Comparison of ENCODE assay signal across 8 mouse cellular contexts in genomic region chr2:31119795-31120194, GRCm38 (mm10). TPM values are rescaled to one million over a fixed set of nuclear protein-coding genes. Genes with fewer than 3 reads are reported as not detected.
A peak's percentile ranks its signal among the peaks of the same experiment; 100 is the strongest.
DNase-seq lines count a peak whose midpoint lies in the region; ATAC-seq lines count a peak whose summit lies in the region.

No protein-coding gene starts in this region.

- intact Hi-C loops in heart, postnatal 25 days (cut with DNase I), result no loop called here
- intact Hi-C loops in left cerebral cortex, postnatal 25 days (cut with DNase I), result no loop called here

- H3K27ac ChIP-seq in heart, embryonic 11.5 days (ENCODE audit: low read depth, low read length), result no peak overlapping the region

- ATAC-seq in heart, embryonic 11.5 days (replicated peaks; ENCODE audit: insufficient number of reproducible peaks, low FRiP score, low TSS enrichment), result no peak
- no peak for ATAC-seq in erythroblast, adult 5-6 weeks (replicated peaks; ENCODE audit: low FRiP score, poor library complexity, severe bottlenecking)

- H3K9ac ChIP-seq in heart, embryonic 11.5 days (ENCODE audit: low read depth, low read length), result no peak overlapping the region

- H3K36me3 ChIP-seq in heart, embryonic 11.5 days (ENCODE audit: control insufficient read depth, insufficient read depth, low read length), result no peaks in the 10 kb centered on the region

- peak; percentile 97 for DNase-seq in heart, adult 11 months
- DNase-seq in cerebellum, postnatal 25 days, result peak; percentile 76 to 82
- DNase-seq in heart, postnatal 25 days (ENCODE audit: low spot score), result peak; percentile 27
- peak; percentile 45 to 77 for DNase-seq in left cerebral cortex, postnatal 25 days (ENCODE audit: low spot score in 2 of 2)
- no peak for DNase-seq in embryo, embryonic 10 days (ENCODE audit: low spot score)
- DNase-seq in urinary bladder, adult 18-20 months (ENCODE audit: low spot score in 2 of 2), result no peak

- H3K9me3 ChIP-seq in heart, embryonic 11.5 days (replicated peaks; ENCODE audit: control insufficient read depth, low read length), result no peaks in the 10 kb centered on the region

- 67% methylated on average over 13 of the region's 13 CpGs for WGBS in heart, embryonic 11.5 days (ENCODE audit: insufficient replicate concordance)

- H3K4me1 ChIP-seq in heart, embryonic 11.5 days (ENCODE audit: control insufficient read depth, insufficient read depth, low read length), result peaks cover 14% of the 10 kb centered on the region

- H3K4me3 ChIP-seq in heart, embryonic 11.5 days (ENCODE audit: low read depth, low read length), result no peak overlapping the region

- H3K4me2 ChIP-seq in heart, embryonic 11.5 days, result no peak overlapping the region

- H3K27me3 ChIP-seq in heart, embryonic 11.5 days (ENCODE audit: control insufficient read depth, insufficient read depth, low read length), result no peaks in the 10 kb centered on the region

RNA-seq across cellular contexts. Expression of gene Fnbp1, which starts 22.0 kb away (rescaled TPM):
- 19.5 and 20.4 TPM in 2 replicates for polyA plus RNA-seq in heart, embryonic 11.5 days (2014; fragmentation: Nextera tagmentation; extraction: Ambion mirVana)
- total RNA-seq in heart, postnatal 25 days (2021), result 10 to 100 TPM; 50.0 to 53.4 TPM
- 10 to 100 TPM; 84.0 to 87.3 TPM for total RNA-seq in left cerebral cortex, postnatal 25 days (2021)
- 15.5 and 20.4 TPM in 2 replicates for total RNA-seq in erythroblast, adult 5-6 weeks (2015; ENCODE audit: low replicate concordance)
- 2.9 and 6.1 TPM in 2 replicates for total RNA-seq in erythroblast, adult 5-6 weeks (2017; ENCODE audit: low replicate concordance)

RNA-seq across cellular contexts. Expression of gene Gpr107, which starts 32.3 kb away (rescaled TPM):
- polyA plus RNA-seq in heart, embryonic 11.5 days (2014; fragmentation: Nextera tagmentation; extraction: Ambion mirVana), result 30.4 and 33.8 TPM in 2 replicates
- 10 to 100 TPM; 33.1 to 35.1 TPM for total RNA-seq in heart, postnatal 25 days (2021)
- 10 to 100 TPM; 45.0 to 52.4 TPM for total RNA-seq in left cerebral cortex, postnatal 25 days (2021)
- 2.5 and 10.7 TPM in 2 replicates for total RNA-seq in erythroblast, adult 5-6 weeks (2015; ENCODE audit: low replicate concordance)
- 11.7 TPM in 2 replicates for total RNA-seq in erythroblast, adult 5-6 weeks (2017; ENCODE audit: low replicate concordance)

Comparison
In these comparisons a context has a peak if more than half of its experiments do, and no peak if none do; other contexts are left out.
1. DNase-seq: peak in heart, adult 11 months (single experiment), cerebellum, postnatal 25 days (2 of 2), heart, postnatal 25 days (single experiment) and left cerebral cortex, postnatal 25 days (2 of 2); none in embryo, embryonic 10 days (single experiment) and urinary bladder, adult 18-20 months (0 of 2).